Mouse (Mus musculus): ENCODE measurements around the gene Tomm40l. TPM values are rescaled to one million over a fixed set of nuclear protein-coding genes. Genes with fewer than 3 reads are reported as not detected.

The Tomm40l gene
- polyA plus RNA-seq, 1 experiment from 2014 or later = 19.3 TPM

DNA sequence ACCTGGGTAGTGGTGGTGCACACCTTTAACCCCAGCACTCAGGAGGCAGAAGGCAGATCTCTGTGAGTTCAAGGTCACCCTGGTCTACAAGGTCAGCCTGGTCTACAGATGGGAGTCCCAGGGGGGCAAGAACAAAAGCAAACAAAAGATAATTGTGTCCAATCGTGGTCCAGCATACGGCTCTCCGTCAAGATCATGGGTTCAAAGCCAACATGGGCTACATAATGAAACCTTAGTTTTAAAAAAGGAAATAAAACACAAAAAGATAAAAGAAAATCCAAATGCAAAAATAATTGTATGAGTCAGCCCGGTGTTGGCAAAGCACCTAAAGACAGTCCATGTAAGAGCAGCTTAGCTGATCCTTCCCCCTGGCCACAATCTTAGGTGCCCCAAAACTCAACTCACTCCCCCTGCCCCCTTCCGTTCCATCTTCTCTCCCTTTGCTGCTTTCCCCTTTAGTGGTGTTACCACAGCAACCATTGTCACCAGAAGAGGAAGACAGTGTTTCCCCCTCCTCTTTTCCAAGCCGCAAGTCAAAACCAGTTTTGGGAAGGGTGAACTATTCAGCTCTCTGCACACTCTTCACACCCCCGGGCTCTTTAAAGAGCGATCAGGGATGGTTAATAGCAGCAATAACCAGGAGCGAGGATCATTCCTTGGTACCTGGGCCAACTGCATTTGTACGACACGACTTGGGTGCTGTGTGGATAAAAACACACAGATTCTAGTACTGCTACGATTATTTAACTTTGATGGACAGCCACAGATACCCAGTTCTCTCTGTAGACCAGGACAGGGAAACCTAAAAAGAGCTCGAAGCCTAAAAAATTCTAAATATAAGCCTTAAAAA lies 34.2 kb downstream of the Tomm40l start:
- peaks cover 32% of the 10 kb centered on the region for H3K27me3 ChIP-seq
- peaks cover 10% of the 10 kb centered on the region; the same call in 1 of the 2 replicates for H3K4me1 ChIP-seq (replicated peaks)
- H3K4me3 ChIP-seq (replicated peaks) = no peak overlapping the region
- no peaks in the 10 kb centered on the region for H3K9me3 ChIP-seq (replicated peaks)
- no peak overlapping the region for H3K27ac ChIP-seq
- H3K4me2 ChIP-seq = no peak overlapping the region
- ATAC-seq (ENCODE audit: low read depth) (no peak), DNase-seq (no peak)
- no peak overlapping the region for H3K9ac ChIP-seq
- WGBS (ENCODE audit: insufficient replicate concordance) = 31% methylated on average over 13 of the region's 13 CpGs
- H3K36me3 ChIP-seq = no peaks in the 10 kb centered on the region

GRCm38 (mm10) chr1:171185655-171186054 lies 36.7 kb downstream of the Tomm40l start:
- H3K4me3 ChIP-seq (replicated peaks) = no peak overlapping the region
- peaks cover 8% of the 10 kb centered on the region for H3K27me3 ChIP-seq
- H3K9ac ChIP-seq = no peak overlapping the region
- no peak overlapping the region for H3K27ac ChIP-seq
- WGBS (ENCODE audit: insufficient replicate concordance) = 60% methylated on average over 8 of the region's 8 CpGs
- H3K9me3 ChIP-seq (replicated peaks) = no peaks in the 10 kb centered on the region
- DNase-seq (no peak), ATAC-seq (ENCODE audit: low read depth) (no peak)
- no peaks in the 10 kb centered on the region for H3K36me3 ChIP-seq
- no peak overlapping the region for H3K4me2 ChIP-seq
- peaks cover 10% of the 10 kb centered on the region; the same call in 1 of the 2 replicates for H3K4me1 ChIP-seq (replicated peaks)

DNA sequence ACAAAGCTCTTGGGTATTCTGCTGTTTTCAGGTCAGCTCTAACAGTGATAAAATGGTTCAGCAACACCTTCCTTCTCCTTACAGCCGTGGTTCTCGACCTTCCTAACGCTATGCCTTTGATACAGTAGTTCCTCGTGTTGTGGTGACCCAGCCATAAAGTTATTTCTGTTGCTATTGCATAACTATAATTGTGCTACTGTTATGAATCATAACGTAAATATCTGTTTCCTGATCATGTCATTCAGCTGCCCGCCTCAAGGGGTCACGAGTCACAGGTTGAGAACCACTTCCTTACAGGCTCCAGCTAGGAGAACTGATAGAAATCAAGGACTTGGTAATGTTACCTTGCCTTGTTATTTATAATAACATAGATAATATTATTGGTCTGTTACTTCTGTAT lies 38.0 kb downstream of the Tomm40l start:
- H3K4me1 ChIP-seq (replicated peaks) = peaks cover 5% of the 10 kb centered on the region; the same call in 1 of the 2 replicates
- ATAC-seq (ENCODE audit: low read depth) (no peak), DNase-seq (no peak)
- WGBS (ENCODE audit: insufficient replicate concordance) = 23% methylated on average over 7 of the region's 7 CpGs
- no peaks in the 10 kb centered on the region for H3K36me3 ChIP-seq
- H3K9ac ChIP-seq = no peak overlapping the region
- H3K4me2 ChIP-seq = no peak overlapping the region
- no peak overlapping the region for H3K27ac ChIP-seq
- H3K9me3 ChIP-seq (replicated peaks) = no peaks in the 10 kb centered on the region
- H3K4me3 ChIP-seq (replicated peaks) = no peak overlapping the region
- peaks cover 7% of the 10 kb centered on the region; the same call in 1 of the 2 replicates for H3K27me3 ChIP-seq

DNA sequence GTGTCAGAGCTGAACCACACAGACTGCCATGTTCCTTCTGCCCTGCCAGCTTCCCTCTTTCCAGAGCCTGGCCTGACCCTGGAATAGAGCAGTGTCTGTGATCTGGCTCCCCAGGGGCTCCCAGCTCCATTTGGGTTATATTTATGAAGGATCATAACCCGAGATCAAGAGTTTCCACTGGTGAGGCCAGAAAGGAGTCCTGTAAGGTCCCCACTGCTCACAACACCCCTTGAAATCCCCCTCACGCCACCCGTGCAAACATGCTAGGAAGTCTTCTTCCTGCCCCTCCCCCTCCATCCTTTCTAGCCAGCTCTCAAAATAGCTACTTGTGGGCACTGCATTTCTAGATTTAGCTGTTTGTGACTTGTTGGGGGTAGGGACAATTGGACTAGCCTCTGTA lies 38.7 kb downstream of the Tomm40l start:
- no peak for DNase-seq
- Histone ChIP-seq H3K4me1 (replicated peaks) (no peaks in the 10 kb centered on the region), H3K27me3 (peaks cover 7% of the 10 kb centered on the region; the same call in 1 of the 2 replicates), H3K4me3 (replicated peaks) (no peak overlapping the region), H3K9me3 (replicated peaks) (no peaks in the 10 kb centered on the region), H3K36me3 (no peaks in the 10 kb centered on the region), H3K4me2 (no peak overlapping the region), H3K9ac (no peak overlapping the region), H3K27ac (no peak overlapping the region)
- WGBS (ENCODE audit: insufficient replicate concordance) = 35% methylated on average over 3 of the region's 3 CpGs
- no peak for ATAC-seq (ENCODE audit: low read depth)

- Histone ChIP-seq H3K4me1 (replicated peaks) (no peaks in the 10 kb centered on the region), H3K4me2 (no peak overlapping the region), H3K4me3 (replicated peaks) (no peak overlapping the region), H3K27me3 (peaks cover 4% of the 10 kb centered on the region; the same call in 1 of the 2 replicates), H3K9ac (no peak overlapping the region), H3K27ac (no peak overlapping the region), H3K36me3 (no peaks in the 10 kb centered on the region), H3K9me3 (replicated peaks) (no peaks in the 10 kb centered on the region)
- DNase-seq (no peak), ATAC-seq (ENCODE audit: low read depth) (no peak)
- 82% methylated on average over 3 of the region's 3 CpGs for WGBS (ENCODE audit: insufficient replicate concordance)
Measured at GRCm38 (mm10) chr1:171183025-171183424, 39.3 kb downstream of the Tomm40l start.

DNA sequence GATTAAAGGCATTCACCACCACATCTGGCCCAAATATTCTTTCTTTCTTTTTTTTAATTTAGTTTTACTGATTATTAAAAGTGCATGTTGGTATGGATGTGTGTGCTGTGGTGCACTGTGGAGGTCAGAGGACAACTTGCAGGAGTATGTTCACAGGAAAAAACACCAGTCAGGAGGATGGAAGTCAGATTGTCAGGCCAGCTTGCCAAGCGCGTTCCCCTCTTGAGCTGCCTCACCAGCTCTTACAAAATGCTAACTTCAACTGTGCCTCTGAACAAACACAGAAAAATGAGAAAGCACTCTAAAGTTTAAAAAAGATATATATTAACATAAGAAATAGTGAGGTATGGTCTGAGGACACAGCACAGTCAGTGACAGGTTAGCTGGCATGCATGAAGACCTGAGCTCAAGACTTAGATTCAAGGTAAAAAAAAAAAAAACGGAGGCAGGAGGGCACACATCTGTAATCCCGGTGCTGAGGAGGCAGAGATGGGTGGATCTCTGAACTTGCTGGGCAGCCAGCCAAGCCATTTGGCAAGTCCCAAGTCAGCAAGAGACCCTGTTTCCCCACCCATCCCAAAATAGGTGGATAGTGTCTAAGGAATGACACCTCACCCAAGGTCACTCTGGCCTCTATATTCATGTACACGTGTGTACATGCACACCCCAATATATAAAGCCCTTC lies 42.7 kb downstream of the Tomm40l start:
- H3K27me3 ChIP-seq = peaks cover 3% of the 10 kb centered on the region; the same call in 1 of the 2 replicates
- H3K4me1 ChIP-seq (replicated peaks) = no peaks in the 10 kb centered on the region
- WGBS (ENCODE audit: insufficient replicate concordance) = 64% methylated on average over 5 of the region's 5 CpGs
- H3K4me3 ChIP-seq (replicated peaks) = no peak overlapping the region
- no peak for ATAC-seq (ENCODE audit: low read depth)
- H3K36me3 ChIP-seq = no peaks in the 10 kb centered on the region
- no peaks in the 10 kb centered on the region for H3K9me3 ChIP-seq (replicated peaks)
- no peak overlapping the region for H3K9ac ChIP-seq
- H3K27ac ChIP-seq = no peak overlapping the region
- H3K4me2 ChIP-seq = no peak overlapping the region
- no peak for DNase-seq

- WGBS (ENCODE audit: insufficient replicate concordance) = 83% methylated on average over 8 of the region's 8 CpGs
- DNase-seq (no peak), ATAC-seq (ENCODE audit: low read depth) (no peak)
- Histone ChIP-seq H3K36me3 (no peaks in the 10 kb centered on the region), H3K4me3 (replicated peaks) (no peak overlapping the region), H3K27me3 (peaks cover 7% of the 10 kb centered on the region; the same call in 1 of the 2 replicates), H3K9ac (no peak overlapping the region), H3K4me1 (replicated peaks) (no peaks in the 10 kb centered on the region), H3K9me3 (replicated peaks) (no peaks in the 10 kb centered on the region), H3K27ac (no peak overlapping the region), H3K4me2 (no peak overlapping the region)
Measured at GRCm38 (mm10) chr1:171172779-171173178, 49.5 kb downstream of the Tomm40l start.

- no peak for DNase-seq
- no peaks in the 10 kb centered on the region for H3K9me3 ChIP-seq (replicated peaks)
- WGBS (ENCODE audit: insufficient replicate concordance) = 20% methylated on average over 3 of the region's 3 CpGs
- no peak overlapping the region for H3K27ac ChIP-seq
- H3K4me2 ChIP-seq = no peak overlapping the region
- ATAC-seq (ENCODE audit: low read depth) = no peak
- H3K27me3 ChIP-seq = peaks cover 7% of the 10 kb centered on the region; the same call in 1 of the 2 replicates
- no peak overlapping the region for H3K4me3 ChIP-seq (replicated peaks)
- H3K4me1 ChIP-seq (replicated peaks) = no peaks in the 10 kb centered on the region
- H3K9ac ChIP-seq = no peak overlapping the region
- no peaks in the 10 kb centered on the region for H3K36me3 ChIP-seq
Measured at GRCm38 (mm10) chr1:171171138-171171537, 51.2 kb downstream of the Tomm40l start.

DNA sequence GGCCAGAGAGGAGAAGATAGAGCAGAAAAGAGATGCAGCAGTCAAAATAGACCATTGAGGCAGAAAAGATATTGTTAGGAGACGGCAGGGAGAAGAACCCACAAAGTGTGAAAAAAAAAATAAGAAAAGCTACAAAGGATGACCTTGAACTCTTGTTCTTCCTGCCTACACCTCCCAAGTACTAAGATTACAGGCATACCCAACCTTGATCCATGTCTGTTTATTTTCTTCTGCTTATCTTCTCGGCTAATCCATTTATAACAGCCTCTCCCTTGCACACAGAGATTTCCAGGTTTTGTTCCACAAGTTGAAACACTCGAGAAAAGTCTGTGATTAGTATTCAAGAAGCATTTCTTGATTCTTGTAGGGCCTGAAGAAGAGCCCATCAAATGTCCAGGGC lies 52.4 kb downstream of the Tomm40l start:
- H3K4me1 ChIP-seq (replicated peaks) = no peaks in the 10 kb centered on the region
- 43% methylated on average over 3 of the region's 3 CpGs for WGBS (ENCODE audit: insufficient replicate concordance)
- no peaks in the 10 kb centered on the region for H3K9me3 ChIP-seq (replicated peaks)
- H3K4me2 ChIP-seq = no peak overlapping the region
- no peak for DNase-seq
- no peak overlapping the region for H3K27ac ChIP-seq
- H3K27me3 ChIP-seq = peaks cover 4% of the 10 kb centered on the region; the same call in 1 of the 2 replicates
- no peak overlapping the region for H3K9ac ChIP-seq
- ATAC-seq (ENCODE audit: low read depth) = no peak
- H3K4me3 ChIP-seq (replicated peaks) = no peak overlapping the region
- H3K36me3 ChIP-seq = no peaks in the 10 kb centered on the region

DNA sequence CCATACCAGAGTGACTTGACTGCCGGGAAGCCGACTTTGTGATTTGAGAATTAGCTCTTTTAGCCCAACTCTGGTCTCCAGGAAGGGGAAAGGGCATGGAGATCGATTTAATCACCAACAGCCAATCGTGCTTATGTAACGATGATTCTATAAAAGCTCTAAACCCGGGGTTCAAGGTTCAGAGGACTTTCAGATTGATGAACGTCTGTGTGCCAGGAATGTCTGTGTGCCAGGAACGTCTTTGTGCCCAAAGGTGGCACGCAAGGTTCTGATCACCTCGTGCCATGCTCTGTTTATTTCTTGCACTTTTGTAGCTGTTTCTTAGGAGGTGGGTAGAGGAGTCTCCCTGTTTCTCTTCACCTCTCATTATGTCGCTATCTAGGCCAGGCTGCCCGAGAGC lies 53.4 kb downstream of the Tomm40l start:
- 69% methylated on average over 12 of the region's 12 CpGs for WGBS (ENCODE audit: insufficient replicate concordance)
- no peak for ATAC-seq (ENCODE audit: low read depth)

More for the DNA sequence above, 53.4 kb downstream of the Tomm40l start:
- no peak overlapping the region for H3K4me2 ChIP-seq
- H3K4me1 ChIP-seq (replicated peaks) = no peaks in the 10 kb centered on the region
- H3K9ac ChIP-seq = no peak overlapping the region
- H3K27ac ChIP-seq = no peak overlapping the region
- no peaks in the 10 kb centered on the region for H3K36me3 ChIP-seq
- H3K27me3 ChIP-seq = peaks cover 4% of the 10 kb centered on the region; the same call in 1 of the 2 replicates
- no peaks in the 10 kb centered on the region for H3K9me3 ChIP-seq (replicated peaks)
- DNase-seq = no peak
- H3K4me3 ChIP-seq (replicated peaks) = no peak overlapping the region

Measured in liver, embryonic 13.5 days (tissue).